ENCODE assay signal across 16 mouse cellular contexts in genomic region chr1:41055761-41056160, GRCm38 (mm10).
"Had no signal": no experiment of that assay in that cellular context is flagged by ENCODE, and none has a peak within 500 bp of the region (broad histone marks: within the 10 kb centered on the region; RNA-seq: fewer than 3 reads in every experiment).

No protein-coding gene starts in this region.

- H3K4me2 ChIP-seq: kidney, embryonic 15.5 days; midbrain, embryonic 11.5 days; neural tube, embryonic 13.5 days; stomach, embryonic 15.5 days had no signal

- H3K4me3 ChIP-seq: kidney, embryonic 15.5 days; left cerebral cortex, adult 2 months; neural tube, embryonic 13.5 days; stomach, embryonic 15.5 days had no signal

- H3K27me3 ChIP-seq: kidney, embryonic 15.5 days; neural tube, embryonic 13.5 days; stomach, embryonic 15.5 days had no signal

- H3K36me3 ChIP-seq: kidney, embryonic 15.5 days; neural tube, embryonic 13.5 days; stomach, embryonic 15.5 days had no signal

- DNase-seq: kidney, adult 18-20 months; kidney, postnatal 14 days; lung, adult 18-20 months; lung, postnatal 36 days; retina, postnatal 1 day; right cerebral cortex, postnatal 4 days; spleen, adult 18-20 months; thymus, postnatal 4 days had no signal

- H3K4me1 ChIP-seq: kidney, embryonic 15.5 days; neural tube, embryonic 13.5 days; stomach, embryonic 15.5 days had no signal

- ATAC-seq: lung, postnatal 0 days; midbrain, embryonic 16.5 days had no signal

- H3K9me3 ChIP-seq: kidney, embryonic 15.5 days; neural tube, embryonic 13.5 days; stomach, embryonic 15.5 days had no signal

- H3K27ac ChIP-seq: kidney, embryonic 15.5 days; left cerebral cortex, adult 2 months; liver, embryonic 14.5 days; neural tube, embryonic 13.5 days; stomach, embryonic 15.5 days had no signal

- H3K9ac ChIP-seq: kidney, embryonic 15.5 days; liver, embryonic 14.5 days; neural tube, embryonic 13.5 days; stomach, embryonic 15.5 days had no signal
